Mouse (Mus musculus) thymus, postnatal 10 days (tissue): ENCODE measurements around the gene Stxbp6.
"Not testable (repeated sequence)": the region's sequence is repeated elsewhere in the genome, so short reads cannot be mapped to it uniquely, and the experiment has no call there.

Experiments
- DNase-seq, 2 experiments: peaks; one replicate each; pipeline ENCODE4 v3.0.0; 2021; ENCODE audit warnings: low spot score in 2 of 2

Gene Stxbp6

DNA sequence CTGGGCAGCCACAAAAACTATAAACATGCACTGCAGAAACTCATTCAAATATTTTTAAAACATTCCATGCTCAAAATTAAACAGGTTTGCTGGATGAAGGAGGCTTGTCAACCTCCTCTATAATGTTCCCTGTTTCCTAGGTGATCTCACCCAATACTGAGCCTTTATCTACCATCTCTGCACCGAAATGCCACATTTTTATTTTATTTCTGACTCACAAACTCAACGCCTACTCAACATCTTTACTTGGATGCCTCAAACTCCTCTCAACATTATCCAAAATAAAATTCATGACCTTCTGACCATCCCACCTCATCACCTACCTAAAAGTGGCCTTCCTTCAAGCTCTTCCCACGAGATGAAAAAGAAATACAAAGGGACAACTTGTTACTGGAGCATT is 18.1 kb downstream of the Stxbp6 start:
- DNase-seq = no peak

DNA sequence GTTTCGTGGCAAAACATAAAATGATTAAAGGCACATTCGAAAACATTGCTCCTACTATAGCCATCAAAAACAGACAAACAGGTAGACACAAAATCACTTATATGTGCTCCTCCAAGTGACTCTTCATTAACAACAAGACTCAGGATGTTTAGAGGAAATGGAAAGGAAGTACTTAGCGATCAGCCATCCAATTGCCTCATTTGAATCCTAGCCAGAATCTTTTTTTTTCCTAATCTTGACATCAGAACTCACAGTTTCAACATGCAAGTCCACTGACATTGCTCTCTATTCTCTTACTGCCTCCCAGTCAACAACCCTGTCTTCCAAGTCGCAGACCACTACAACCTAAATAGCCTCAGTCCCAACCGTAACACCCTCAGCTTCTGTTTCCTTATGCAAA is 21.2 kb downstream of the Stxbp6 start:
- DNase-seq = no peak

DNA sequence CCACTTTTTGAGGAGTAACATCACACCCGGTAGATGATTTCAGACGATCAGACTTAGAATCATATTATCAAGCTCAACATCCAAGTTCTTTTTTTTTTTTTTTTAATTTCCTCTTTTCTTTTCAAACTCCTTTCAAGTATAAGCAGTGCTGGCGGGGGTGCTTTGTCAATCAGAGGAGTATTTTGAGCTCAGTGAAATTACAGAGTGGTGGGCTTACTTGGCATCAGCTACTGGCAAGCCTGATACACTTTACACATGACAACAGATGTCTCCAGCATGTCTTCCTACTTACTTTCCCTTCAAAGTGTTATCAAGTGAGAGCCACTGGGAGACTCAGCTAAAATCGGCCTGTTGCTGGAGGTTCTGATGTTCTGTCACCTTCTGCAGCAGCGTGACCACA is 21.6 kb downstream of the Stxbp6 start:
- no peak for DNase-seq

DNA sequence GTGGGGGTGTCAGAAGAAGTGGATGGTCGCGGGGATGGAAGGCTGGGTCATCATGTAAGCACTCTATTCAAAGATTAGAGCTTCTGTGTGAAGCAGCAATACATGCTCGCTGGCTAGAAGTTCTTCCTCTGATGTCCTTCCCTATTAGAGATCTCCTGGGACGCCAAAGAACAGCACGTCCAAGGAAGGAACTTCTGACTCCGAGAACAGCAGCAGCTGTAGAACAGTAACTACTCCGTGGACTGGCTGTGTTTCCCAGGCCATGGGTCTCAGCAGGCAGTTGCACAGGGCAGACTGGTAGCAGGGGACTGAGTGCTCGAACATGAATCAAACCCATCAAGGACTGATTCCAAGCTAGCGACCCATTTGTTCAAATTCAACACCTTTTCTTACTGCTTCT is 24.6 kb downstream of the Stxbp6 start:
- no peak for DNase-seq

DNA sequence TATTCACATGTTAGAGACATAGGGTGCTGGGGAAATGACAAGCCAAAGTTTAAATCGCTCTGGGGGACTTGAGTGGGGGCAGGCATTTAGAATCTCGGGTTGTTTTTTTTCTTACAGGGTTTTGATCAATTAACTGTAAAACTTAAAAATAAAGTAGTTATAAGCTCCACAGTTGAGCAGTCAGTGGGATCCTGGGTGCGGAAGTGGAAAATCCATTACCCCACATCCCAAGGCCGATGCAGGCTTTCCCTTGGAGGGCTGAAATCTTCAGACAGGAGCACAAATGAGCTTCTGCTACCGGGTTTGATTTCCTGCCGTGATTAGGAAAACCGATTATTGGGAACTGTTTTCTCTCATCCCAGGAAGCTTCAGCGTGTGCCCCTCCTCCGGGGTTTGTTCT is 26.8 kb downstream of the Stxbp6 start:
- DNase-seq = not testable (repeated sequence)

DNA sequence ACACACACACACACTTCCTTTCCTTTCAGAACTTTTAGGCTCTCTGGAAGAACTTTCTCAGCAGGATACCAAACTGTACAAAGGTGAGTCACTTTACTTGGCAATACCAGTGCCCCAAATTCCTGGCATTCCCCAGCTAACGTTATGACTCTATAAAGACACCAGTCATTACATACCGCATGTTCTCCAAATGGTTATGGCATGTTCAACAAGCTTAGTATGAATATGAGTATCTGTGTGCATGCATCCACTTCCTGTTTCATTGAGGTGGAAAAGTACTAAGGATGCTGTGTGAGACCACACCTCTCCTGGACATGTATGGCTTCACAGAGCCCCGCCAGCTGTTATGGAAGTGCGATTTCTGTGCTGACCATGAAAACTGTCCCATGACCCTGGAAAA is 27.3 kb downstream of the Stxbp6 start:
- DNase-seq = no peak

DNA sequence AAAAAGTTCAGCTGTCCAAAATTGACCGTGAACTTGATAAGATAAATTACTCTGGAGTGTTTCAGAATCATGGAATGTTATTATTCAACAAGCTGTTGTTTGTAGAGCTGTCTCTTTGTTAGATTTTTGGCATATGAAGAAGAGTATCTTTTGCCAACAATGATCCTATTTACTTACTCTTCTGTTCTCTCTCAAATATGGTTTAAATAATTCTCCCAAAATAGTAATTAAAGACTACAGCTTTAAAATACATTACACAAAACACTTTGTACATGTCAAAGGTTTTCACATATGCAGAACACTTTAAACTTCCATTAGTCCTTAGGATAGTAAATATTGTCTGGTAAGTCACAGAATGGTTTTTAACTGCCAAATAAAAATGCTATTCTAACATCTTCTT is 29.9 kb downstream of the Stxbp6 start:
- no peak for DNase-seq

DNA sequence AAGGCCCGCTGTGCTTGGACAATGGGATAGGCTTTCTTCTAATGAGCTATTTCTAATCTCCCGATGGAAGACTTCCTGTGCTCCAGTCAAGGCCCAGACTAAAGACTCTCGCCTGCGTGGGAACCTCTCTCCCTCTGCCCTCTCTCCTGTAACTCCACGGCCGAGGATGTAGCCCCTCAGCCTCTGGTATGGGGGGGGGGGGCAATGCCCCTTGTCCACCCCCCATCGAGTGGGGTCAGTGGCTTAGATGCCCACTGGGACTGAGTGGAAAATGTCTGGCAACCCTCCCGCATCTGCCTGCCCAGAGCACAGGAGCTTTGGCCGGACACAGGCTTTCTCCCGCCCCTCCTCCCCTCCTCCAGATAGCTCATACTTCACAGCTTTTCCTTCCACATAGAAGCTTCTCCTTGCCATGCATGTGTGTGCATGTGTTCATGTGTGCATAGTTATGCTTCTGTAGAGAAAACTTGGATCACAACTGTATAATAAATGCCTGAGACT is 31.9 kb downstream of the Stxbp6 start:
- no peak for DNase-seq

DNA sequence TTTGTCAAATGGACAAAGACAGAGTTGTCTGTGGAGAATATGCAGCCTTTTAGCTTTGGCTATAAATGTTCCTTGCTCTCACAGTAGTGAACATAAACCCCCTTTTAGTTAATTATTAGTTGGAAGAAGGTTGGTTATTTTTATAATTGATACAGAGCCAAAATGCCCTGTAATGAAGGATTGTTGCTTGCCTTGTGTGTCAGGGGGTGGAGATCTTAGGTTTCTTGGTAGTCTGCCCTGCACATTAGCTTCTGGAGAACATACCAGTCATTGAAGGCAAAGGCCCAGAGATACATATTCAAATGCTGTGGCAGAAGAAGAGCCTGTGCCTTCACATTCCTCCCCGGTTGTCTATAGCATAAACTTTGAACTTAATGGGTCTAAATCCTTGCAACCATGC is 37.0 kb downstream of the Stxbp6 start:
- no peak for DNase-seq

DNA sequence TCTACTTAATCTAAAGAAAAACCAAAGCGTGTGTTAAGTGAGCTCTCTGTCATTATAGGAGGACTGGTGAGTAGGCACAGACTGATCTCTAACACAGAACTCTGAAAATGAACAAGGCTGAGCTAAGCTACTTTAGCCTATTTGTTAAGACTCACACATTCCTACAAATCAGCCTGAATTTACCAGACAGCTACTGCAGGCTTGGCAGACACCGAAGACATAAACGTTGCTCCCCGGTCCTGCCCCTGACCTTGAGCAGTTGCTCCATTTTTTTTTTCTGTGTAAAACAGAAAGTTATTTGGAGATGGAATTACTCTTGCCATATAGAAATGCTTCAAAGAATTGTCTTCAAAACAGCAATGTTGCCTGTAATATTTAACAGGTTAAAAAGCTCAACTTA is 37.4 kb downstream of the Stxbp6 start:
- no peak for DNase-seq

DNA sequence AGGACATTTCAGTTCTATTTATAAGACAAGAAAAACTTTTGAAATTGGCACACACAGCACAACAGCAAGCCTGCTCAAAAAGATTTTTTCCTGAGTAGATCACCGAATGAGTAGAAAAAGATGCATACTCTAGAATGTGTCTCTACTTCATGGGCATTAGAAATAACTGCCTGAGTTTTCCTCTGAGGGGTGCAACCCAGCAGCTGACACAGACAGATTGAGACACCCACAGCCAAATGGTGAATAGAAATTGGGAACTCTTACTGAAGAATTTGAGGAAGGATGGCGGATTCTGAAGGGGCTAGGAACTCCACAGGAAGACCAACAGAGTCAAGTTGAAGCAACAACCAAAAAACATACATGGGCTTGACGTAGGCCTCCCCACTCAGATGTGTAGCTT is 43.8 kb downstream of the Stxbp6 start:
- no peak for DNase-seq

DNA sequence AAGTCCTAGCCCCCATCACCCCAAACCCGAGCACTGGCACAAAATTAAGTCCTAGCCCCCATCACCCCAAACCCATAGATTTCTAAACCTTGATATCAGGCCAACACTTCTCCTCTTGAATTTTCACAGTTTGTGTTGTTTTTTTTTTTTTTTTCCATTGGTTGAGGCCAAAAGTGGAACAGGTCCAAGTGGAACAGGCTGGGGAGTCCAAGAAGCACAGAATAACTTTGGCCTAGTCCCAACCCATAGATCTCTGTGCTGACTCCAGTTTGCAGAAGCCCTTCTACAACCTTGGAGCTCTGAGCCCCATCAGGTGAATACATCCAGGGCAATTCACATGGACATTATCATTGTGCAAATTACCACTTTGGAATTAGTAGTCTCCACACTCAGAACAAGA is 48.2 kb downstream of the Stxbp6 start:
- DNase-seq = no peak

DNA sequence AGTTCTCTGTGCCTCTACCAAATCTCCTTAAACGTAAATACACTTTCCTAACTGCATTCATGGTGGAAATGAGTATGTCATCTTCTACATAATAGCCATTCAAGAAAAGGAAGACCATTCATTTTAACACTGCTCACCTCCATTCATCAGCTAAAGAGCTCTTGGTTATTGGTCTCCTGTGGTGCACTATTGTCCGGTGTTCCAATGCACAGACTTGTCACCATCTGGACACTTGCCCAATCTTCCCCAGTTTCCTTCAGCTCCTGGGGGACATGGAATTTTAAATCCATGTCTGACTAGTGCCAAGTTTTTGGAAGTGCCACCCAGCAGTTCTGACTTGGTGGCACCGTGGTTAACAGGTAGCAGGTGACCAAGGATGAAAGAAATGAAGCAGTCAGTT is 54.5 kb downstream of the Stxbp6 start:
- no peak for DNase-seq

DNA sequence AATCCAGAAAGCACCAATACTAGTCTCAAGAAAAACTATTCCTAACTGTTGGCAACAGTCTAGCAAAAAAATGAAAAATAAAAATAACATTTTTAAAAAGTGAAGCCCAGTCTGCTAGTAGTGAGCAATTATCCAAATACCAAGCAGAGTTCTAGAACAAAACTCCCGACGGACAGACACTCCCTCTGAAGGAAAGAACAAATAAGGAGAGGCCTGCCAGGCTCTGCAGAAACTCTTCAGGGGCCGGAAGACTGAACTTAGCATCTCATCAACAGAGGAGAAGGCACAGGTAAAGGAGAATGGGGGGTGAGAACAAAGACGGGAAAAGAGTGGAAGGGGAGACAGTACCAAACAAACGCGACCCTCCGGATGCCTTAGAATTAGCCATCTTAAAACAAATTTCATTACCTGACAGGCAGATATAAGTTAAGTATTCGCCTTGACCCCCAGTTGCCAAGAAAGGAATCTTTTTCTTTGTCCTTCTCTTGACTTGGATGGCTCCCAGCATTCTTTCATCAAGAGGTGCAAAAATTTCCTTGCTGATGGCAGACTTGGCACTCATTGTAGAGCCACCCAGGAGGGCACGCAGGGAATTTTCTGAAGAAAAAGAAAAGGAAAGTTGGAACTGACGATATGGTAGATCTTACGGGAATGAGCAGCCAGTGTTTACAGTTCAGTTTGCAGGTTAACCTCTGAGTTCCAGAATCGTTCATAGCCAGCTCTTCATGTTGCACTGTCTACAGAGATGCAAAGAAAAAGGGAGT is 55.3 kb downstream of the Stxbp6 start:
- no peak for DNase-seq

DNA sequence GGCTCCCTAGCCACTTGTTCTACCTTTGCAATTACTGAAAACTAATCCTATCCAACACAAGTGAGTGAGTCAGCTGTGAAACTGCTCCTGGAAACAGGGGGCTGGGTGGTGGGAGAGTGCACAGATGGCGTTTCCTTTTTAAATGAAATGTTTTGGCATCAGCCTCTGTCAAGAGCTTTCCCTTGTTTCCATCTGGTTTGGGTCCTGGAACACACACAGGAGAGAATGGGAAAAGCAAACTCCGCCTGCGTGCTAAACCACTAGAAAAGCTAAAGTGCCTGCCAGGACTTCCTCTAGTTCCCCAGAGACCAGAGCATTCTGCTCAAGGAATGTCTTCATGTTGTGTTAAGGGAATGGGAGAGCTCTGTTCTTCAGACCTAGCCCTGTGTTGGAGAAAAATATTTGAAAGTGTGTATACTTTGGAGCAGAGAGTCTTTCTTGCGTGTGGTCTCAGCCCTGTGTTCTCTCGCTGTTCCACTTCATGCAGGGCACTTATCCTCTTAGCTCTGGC is 61.2 kb downstream of the Stxbp6 start:
- no peak for DNase-seq

DNA sequence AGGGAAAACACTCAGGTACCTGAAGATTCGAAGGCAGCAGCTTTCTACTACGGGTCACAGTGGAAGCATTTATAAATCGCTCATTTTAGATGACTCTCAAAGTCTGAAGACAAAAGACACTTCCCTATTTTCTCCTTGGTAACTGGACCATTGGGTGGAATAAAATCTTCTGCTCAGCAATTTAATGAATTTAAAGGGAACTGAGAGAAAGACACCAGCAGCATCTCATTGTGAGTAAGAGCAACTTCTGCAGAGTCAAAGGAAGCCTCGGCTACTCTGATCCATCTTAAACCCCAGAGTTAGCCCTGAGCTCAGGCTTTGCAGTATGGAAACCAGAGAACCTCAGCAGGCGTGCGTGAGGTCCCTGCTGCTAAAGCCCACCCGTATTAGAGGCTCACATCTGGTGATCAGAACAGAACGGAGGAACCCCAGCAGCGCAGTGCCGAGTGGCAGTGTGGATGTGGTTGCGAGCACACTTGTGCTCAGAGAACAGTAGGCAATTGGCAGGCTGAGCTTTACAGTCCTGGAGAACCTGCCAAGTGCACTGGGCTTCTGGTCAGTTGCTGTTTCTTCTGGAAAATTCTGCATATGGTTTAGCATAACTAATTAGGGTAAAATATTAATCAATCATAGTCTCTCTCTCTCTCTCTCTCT is 62.9 kb downstream of the Stxbp6 start:
- DNase-seq = no peak

DNA sequence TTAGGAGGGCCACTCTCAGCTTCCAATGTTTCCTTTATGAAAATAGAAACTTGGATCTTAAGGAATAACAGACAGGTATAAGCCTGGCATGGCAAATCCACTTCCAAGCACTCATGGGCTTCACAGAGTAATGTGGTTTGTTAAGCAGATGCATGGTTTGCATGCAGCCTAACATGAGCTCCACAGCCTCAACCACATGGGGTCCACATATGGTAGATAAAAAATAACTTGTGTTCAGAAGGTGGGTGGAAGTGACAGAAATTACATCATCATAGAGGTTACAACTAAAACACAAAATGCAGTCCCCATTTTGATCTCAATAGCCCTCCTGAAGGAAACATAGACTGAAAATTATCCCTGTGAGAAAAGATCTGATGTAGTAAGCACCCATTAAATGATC is 63.5 kb downstream of the Stxbp6 start:
- DNase-seq = no peak

DNA sequence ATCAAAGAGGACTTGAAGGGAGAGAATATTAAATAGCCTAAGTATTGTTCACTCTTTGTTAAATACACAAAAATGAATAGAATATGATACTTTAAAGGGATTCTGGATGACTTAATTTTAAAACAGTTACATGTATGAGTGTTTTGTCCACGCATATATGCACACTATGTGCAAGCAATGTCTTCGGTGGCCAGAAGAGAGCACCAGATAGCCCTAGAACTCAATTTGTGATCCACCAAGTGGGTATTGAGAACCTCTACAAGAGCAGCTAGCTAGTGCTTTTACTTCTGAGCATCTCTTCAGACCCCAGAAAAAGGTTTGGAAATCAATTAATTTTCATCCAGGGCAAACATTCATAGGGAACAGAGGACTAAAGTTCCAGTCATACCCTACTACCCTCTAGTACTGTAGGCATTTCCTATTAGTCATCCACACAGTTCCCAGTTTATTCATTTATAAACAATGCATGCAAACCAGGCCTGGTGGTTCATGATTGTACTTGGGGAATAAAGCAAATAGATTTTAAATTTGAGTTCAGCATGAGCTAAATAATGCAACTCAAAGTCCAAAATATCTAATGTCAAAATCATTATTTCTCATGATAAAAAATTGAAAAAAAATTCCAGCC is 64.4 kb downstream of the Stxbp6 start:
- no peak for DNase-seq

DNA sequence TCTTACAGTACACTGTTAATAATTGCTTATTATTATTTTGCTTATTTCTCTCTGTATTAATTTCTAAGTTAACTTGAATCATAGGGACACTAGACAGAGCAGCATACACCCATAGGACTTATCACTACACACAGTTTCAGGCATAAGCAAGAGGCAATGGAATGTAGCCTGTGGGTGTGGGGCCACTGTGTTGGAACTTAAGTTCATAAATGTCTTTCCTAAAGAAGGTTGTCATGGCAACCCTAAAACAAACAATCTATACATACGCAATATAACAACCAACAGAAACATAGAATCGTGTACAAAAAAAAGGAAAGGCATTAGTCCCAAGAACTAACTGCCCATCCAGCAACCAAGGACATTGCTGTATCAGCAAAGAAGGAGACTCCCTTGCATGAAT is 67.9 kb downstream of the Stxbp6 start:
- DNase-seq = no peak

DNA sequence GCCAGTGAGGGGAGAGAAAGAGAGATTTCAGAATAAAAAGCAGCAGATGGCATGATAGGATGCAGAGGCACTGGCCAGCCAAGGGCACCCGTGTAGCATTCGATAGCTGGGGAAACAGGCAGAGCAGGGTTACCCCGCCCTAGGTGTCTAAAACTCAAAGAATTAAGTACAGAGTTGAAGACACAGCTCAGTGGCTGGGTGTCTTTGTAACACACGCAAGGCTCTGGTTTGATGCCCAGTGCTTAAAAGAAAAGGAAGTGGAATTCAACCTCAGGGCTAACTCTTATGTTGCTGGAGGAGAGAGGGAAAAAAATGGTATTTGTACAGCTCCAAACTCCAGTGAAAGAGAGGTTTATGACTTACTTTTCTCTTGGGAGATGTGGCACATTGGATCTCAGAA is 68.5 kb downstream of the Stxbp6 start:
- no peak for DNase-seq

DNA sequence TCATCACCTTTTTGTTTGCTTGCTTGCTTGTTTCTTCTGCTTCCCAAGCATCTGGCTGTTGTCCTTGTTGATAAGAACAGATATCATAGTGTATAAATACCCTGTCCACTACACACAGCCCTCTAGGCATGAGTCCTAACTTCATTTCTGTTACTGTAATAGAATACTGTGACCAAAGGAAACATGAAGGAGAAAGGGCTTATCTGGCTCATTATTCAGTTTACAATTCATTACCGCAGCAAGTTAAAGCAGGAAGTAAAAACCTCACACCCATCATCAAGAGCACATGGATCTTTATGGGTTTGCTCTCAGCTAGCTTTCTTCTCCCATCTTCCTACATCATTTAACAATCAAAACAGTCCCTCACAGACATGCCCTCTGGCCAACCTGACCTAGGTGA is 72.5 kb downstream of the Stxbp6 start:
- no peak for DNase-seq

DNA sequence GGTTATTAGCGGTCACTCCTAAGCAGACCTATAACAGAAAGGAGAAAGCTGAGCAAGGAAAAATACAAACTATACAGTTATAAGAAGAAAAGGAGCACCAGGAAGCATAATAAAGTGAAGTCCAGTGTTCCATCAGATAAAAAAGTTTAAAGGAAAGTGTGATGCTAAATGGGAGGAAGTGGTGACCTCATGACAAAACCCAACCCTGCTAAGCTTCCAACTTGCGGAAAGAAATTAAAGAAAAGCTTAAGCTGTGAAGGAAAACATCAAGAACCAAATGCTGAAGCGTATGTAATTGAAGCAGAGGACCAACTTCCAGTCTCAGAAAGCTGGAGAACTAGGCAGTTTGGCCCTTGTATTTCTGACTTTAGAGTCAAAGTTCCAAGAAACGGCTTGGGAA is 77.1 kb downstream of the Stxbp6 start:
- DNase-seq = no peak

DNA sequence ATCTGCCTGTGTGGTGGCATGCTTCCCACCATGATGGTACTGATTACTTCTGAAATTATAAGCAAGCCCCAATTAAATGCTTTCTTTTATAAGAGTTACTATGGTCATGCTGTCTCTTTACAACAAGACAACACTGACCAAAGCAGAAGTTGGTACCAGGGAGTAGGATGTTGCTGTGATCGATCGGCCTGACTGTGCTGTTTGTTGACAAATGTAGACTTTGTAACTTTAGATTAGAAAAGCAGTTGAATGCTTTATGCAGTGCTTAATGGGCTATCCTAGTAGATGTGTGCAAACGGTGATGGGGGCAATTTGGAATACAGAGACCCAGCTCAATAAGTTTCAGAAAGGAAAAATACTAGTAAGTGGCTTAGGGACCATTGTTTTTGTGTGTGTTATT is 77.6 kb downstream of the Stxbp6 start:
- no peak for DNase-seq
